8 mouse cellular contexts compared by ENCODE assay signal in genomic region chr19:31971998-31972397, GRCm38 (mm10).
DNase-seq lines count a peak whose midpoint lies in the region; ATAC-seq and TF ChIP-seq lines count a peak whose summit lies in the region.

No protein-coding gene starts in this region.

- H3K27me3 ChIP-seq in hindbrain, postnatal 0 days (ENCODE audit: insufficient read depth, low read length) = no peaks in the 10 kb centered on the region

- no peaks in the 10 kb centered on the region for H3K4me1 ChIP-seq in hindbrain, postnatal 0 days (ENCODE audit: insufficient read depth, low read length)

- peak; percentile 76 for DNase-seq in R1 (ENCODE audit: low read depth, low spot score)
- DNase-seq in cerebellum, adult 9-11 months = peak; percentile 46
- DNase-seq in frontal cortex, postnatal 25 days (ENCODE audit: low spot score in 2 of 2) = peak; percentile 67 to 80
- peak; percentile 91 for DNase-seq in hindbrain, postnatal 0 days (ENCODE audit: low spot score)
- DNase-seq in left cerebral cortex, adult 11 months (ENCODE audit: low spot score) = peak; percentile 55
- DNase-seq in right cerebral cortex, postnatal 10 days (ENCODE audit: low spot score in 2 of 2) = peak; percentile 84 to 92
- DNase-seq in urinary bladder, postnatal 14 days (ENCODE audit: low spot score) = peak; percentile 81

- 7% methylated on average over 6 of the region's 6 CpGs for WGBS in hindbrain, postnatal 0 days

- ATAC-seq in hindbrain, postnatal 0 days = peak; percentile 91
- ATAC-seq in megakaryocyte progenitor cell, adult 5-6 weeks (replicated peaks; ENCODE audit: poor library complexity) = peak; percentile 93

- no peak overlapping the region for H3K27ac ChIP-seq in hindbrain, postnatal 0 days

- no peak overlapping the region for H3K4me3 ChIP-seq in hindbrain, postnatal 0 days (ENCODE audit: low read length)

- H3K9me3 ChIP-seq in hindbrain, postnatal 0 days (ENCODE audit: low read length) = no peaks in the 10 kb centered on the region

- TF ChIP-seq CTCF in hindbrain, postnatal 0 days (IDR thresholded peaks at IDR 0.05; ENCODE audit: low read depth) = peak; percentile 98

- H3K9ac ChIP-seq in hindbrain, postnatal 0 days (replicated peaks; ENCODE audit: low read length) = no peak overlapping the region

- H3K4me2 ChIP-seq in hindbrain, postnatal 0 days (ENCODE audit: low read depth, low read length) = no peak overlapping the region

- H3K36me3 ChIP-seq in hindbrain, postnatal 0 days (ENCODE audit: insufficient read depth, low read length) = no peaks in the 10 kb centered on the region
